Mouse (Mus musculus): ENCODE measurements around the gene Adam15. TPM values are rescaled to one million over a fixed set of nuclear protein-coding genes. Genes with fewer than 3 reads are reported as not detected.

Gene Adam15
- polyA plus RNA-seq, 1 experiment from 2014 or later: 13.4 TPM

DNA sequence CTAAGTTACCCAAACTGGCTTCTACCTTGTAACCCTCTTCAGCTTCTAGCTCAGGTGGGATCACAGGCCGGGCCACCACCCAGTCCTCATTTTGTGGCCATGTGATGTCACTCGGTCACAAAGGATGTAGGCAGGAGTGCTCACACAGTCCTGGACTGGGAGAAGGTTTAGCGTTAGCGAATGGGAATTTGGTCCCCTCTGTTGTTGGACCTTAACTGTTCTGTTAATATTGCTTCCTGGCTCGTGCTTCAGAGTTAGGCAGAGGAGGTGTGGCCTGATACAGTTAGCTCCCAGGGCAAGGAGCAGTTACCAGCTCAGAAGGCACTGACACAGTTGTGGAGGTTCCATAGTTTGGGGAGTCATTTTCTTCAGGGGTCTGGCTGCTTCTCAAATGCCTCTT, 55.6 kb downstream of the Adam15 start:
- Histone ChIP-seq H3K36me3 (ENCODE audit: control insufficient read depth, insufficient read depth, low read length) (no peaks in the 10 kb centered on the region), H3K27me3 (replicated peaks; ENCODE audit: control insufficient read depth, insufficient read depth, low read length) (no peaks in the 10 kb centered on the region), H3K9me3 (replicated peaks; ENCODE audit: control insufficient read depth, low read length) (no peaks in the 10 kb centered on the region), H3K4me2 (ENCODE audit: low read length) (no peak overlapping the region), H3K4me3 (ENCODE audit: low read depth, low read length) (no peak overlapping the region), H3K4me1 (ENCODE audit: control insufficient read depth, insufficient read depth, low read length) (no peaks in the 10 kb centered on the region), H3K27ac (ENCODE audit: low read depth, low read length) (no peak overlapping the region), H3K9ac (ENCODE audit: low read length) (no peak overlapping the region)
- no peak for ATAC-seq
- 82% methylated on average over 5 of the region's 5 CpGs for whole genome bisulfite sequencing
- DNase-seq (ENCODE audit: low spot score): no peak

DNA sequence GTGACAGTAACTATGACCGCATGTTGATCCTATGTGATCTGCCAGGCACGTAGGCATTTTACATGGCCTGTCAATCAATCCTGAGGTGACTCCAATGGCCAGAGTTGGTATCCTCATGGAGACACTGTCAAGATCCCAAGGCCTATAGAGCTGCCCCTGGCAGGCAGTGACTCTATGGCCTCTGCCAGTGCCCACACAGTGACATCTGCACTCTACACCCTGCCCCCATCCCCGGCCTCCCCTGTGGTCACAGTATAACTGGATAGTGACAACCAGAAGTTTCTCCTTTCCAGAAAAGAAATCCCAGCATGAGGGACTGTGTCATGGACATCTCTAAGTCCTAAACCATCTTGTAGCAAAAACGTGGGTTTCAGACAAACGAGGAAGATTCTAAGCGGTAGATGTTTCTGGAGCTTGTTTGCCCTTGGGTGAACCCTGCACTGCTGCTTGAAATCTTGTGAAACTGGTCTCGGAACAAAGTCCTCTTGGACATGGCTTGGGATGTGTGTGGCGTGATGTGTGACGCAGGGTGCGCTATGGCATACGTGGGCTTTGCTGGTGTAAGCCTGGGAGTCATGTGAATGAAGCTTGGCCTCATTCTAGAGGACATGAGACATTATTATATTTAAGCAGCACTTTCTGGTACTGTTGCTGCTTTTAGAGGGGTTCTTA, 56.4 kb downstream of the Adam15 start:
- Histone ChIP-seq H3K27ac (ENCODE audit: low read depth, low read length) (no peak overlapping the region), H3K9ac (ENCODE audit: low read length) (no peak overlapping the region), H3K4me2 (ENCODE audit: low read length) (no peak overlapping the region), H3K4me3 (ENCODE audit: low read depth, low read length) (no peak overlapping the region), H3K36me3 (ENCODE audit: control insufficient read depth, insufficient read depth, low read length) (no peaks in the 10 kb centered on the region), H3K9me3 (replicated peaks; ENCODE audit: control insufficient read depth, low read length) (no peaks in the 10 kb centered on the region), H3K27me3 (replicated peaks; ENCODE audit: control insufficient read depth, insufficient read depth, low read length) (no peaks in the 10 kb centered on the region), H3K4me1 (ENCODE audit: control insufficient read depth, insufficient read depth, low read length) (no peaks in the 10 kb centered on the region)
- 93% methylated on average over 11 of the region's 11 CpGs for WGBS
- no peak for DNase-seq (ENCODE audit: low spot score)
- ATAC-seq: no peak

DNA sequence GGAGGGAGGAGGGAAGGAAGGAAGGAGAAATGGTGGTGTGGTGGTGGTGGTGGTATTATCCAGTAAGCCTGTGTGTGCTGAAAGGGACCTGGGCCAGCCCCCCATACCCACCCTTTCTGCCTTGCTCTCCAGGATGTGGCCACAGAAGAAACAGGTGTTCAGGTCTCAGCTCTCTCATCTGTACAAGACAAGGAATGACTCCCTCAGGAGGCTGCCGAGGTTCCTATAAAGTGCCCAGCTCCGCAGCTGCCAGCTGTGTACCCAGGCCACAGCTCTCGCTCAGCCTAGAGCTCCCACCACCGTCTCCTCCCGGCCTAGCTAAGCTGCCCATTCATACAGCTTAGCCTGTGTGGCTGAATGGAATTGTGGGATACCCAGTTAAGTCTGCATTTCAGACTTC, 57.5 kb downstream of the Adam15 start:
- Histone ChIP-seq H3K27me3 (replicated peaks; ENCODE audit: control insufficient read depth, insufficient read depth, low read length) (no peaks in the 10 kb centered on the region), H3K4me2 (ENCODE audit: low read length) (no peak overlapping the region), H3K36me3 (ENCODE audit: control insufficient read depth, insufficient read depth, low read length) (no peaks in the 10 kb centered on the region), H3K9me3 (replicated peaks; ENCODE audit: control insufficient read depth, low read length) (no peaks in the 10 kb centered on the region), H3K4me1 (ENCODE audit: control insufficient read depth, insufficient read depth, low read length) (no peaks in the 10 kb centered on the region), H3K27ac (ENCODE audit: low read depth, low read length) (no peak overlapping the region), H3K4me3 (ENCODE audit: low read depth, low read length) (no peak overlapping the region), H3K9ac (ENCODE audit: low read length) (no peak overlapping the region)
- DNase-seq (ENCODE audit: low spot score): no peak
- 63% methylated on average over 5 of the region's 5 CpGs for WGBS
- ATAC-seq: no peak

DNA sequence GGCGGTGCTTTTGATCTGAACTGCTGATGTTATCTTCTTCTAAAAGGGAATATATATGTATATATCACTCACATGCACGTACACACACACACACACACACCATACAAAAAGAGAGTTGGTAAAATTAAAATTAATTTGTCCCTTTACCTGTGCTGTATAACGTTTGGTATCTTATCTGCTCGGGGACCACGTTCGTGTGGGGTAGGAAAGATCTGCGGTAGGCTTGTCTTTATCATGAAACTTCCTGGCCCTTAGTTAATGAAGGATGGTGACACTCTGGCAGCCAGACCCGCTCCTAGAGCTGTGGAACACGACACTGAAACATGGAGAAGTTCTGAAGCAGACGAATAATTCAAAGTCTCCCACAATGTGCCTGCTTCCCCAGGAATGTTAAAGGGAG, 57.9 kb downstream of the Adam15 start:
- 84% methylated on average over 10 of the region's 10 CpGs for WGBS
- Histone ChIP-seq H3K27me3 (replicated peaks; ENCODE audit: control insufficient read depth, insufficient read depth, low read length) (no peaks in the 10 kb centered on the region), H3K4me3 (ENCODE audit: low read depth, low read length) (no peak overlapping the region), H3K9me3 (replicated peaks; ENCODE audit: control insufficient read depth, low read length) (no peaks in the 10 kb centered on the region), H3K36me3 (ENCODE audit: control insufficient read depth, insufficient read depth, low read length) (no peaks in the 10 kb centered on the region), H3K4me1 (ENCODE audit: control insufficient read depth, insufficient read depth, low read length) (no peaks in the 10 kb centered on the region), H3K4me2 (ENCODE audit: low read length) (no peak overlapping the region), H3K27ac (ENCODE audit: low read depth, low read length) (no peak overlapping the region), H3K9ac (ENCODE audit: low read length) (no peak overlapping the region)
- no peak for DNase-seq (ENCODE audit: low spot score)
- no peak for ATAC-seq

Other genes starting within 250 kb of the Adam15 start
- gene Gm43738, start 248.9 kb downstream of the Adam15 start, polyA plus RNA-seq (2014; fragmentation: Nextera tagmentation; extraction: Ambion mirVana): not detected in 2 replicates
- gene Fdps, start 248.0 kb downstream of the Adam15 start, polyA plus RNA-seq (2014; fragmentation: Nextera tagmentation; extraction: Ambion mirVana): 337 and 389 TPM in 2 replicates
- gene Pklr, start 213.9 kb downstream of the Adam15 start, polyA plus RNA-seq (2014; fragmentation: Nextera tagmentation; extraction: Ambion mirVana): 0.06 TPM in 1 of 2 replicates, not detected in the other
- 9.4 and 13.0 TPM in 2 replicates for gene Hcn3, start 189.8 kb downstream of the Adam15 start, polyA plus RNA-seq (2014; fragmentation: Nextera tagmentation; extraction: Ambion mirVana)
- 17.0 and 17.9 TPM in 2 replicates for gene Clk2, start 185.2 kb downstream of the Adam15 start, polyA plus RNA-seq (2014; fragmentation: Nextera tagmentation; extraction: Ambion mirVana)
- gene Scamp3, start 172.5 kb downstream of the Adam15 start, polyA plus RNA-seq (2014; fragmentation: Nextera tagmentation; extraction: Ambion mirVana): 90.5 and 104 TPM in 2 replicates
- gene Fam189b, start 166.9 kb downstream of the Adam15 start, polyA plus RNA-seq (2014; fragmentation: Nextera tagmentation; extraction: Ambion mirVana): 14.7 and 21.7 TPM in 2 replicates
- 45.6 and 47.9 TPM in 2 replicates for gene Gba, start 147.1 kb downstream of the Adam15 start, polyA plus RNA-seq (2014; fragmentation: Nextera tagmentation; extraction: Ambion mirVana)
- 49.9 and 57.2 TPM in 2 replicates for gene Thbs3, start 134.8 kb downstream of the Adam15 start, polyA plus RNA-seq (2014; fragmentation: Nextera tagmentation; extraction: Ambion mirVana)
- 156 and 182 TPM in 2 replicates for gene Mtx1, start 122.9 kb downstream of the Adam15 start, polyA plus RNA-seq (2014; fragmentation: Nextera tagmentation; extraction: Ambion mirVana)
- 1.2 and 1.9 TPM in 2 replicates for gene Muc1, start 120.9 kb downstream of the Adam15 start, polyA plus RNA-seq (2014; fragmentation: Nextera tagmentation; extraction: Ambion mirVana)
- 197 and 234 TPM in 2 replicates for gene Krtcap2, start 104.0 kb downstream of the Adam15 start, polyA plus RNA-seq (2014; fragmentation: Nextera tagmentation; extraction: Ambion mirVana)
- 34.0 and 50.3 TPM in 2 replicates for gene Trim46, start 103.7 kb downstream of the Adam15 start, polyA plus RNA-seq (2014; fragmentation: Nextera tagmentation; extraction: Ambion mirVana)
- gene Dpm3, start 90.6 kb downstream of the Adam15 start, polyA plus RNA-seq (2014; fragmentation: Nextera tagmentation; extraction: Ambion mirVana): 91.5 and 112 TPM in 2 replicates
- gene Slc50a1, start 79.4 kb downstream of the Adam15 start, polyA plus RNA-seq (2014; fragmentation: Nextera tagmentation; extraction: Ambion mirVana): 32.4 and 38.4 TPM in 2 replicates
- 10.5 and 11.6 TPM in 2 replicates for gene Efna1, start 68.9 kb downstream of the Adam15 start, polyA plus RNA-seq (2014; fragmentation: Nextera tagmentation; extraction: Ambion mirVana)
- gene Efna3, start 27.0 kb downstream of the Adam15 start, polyA plus RNA-seq (2014; fragmentation: Nextera tagmentation; extraction: Ambion mirVana): 30.1 and 42.0 TPM in 2 replicates
- 12.3 and 14.6 TPM in 2 replicates for gene Efna4, start 12.0 kb downstream of the Adam15 start, polyA plus RNA-seq (2014; fragmentation: Nextera tagmentation; extraction: Ambion mirVana)
- 0.08 and 0.15 TPM in 2 replicates for gene Dcst2, start 12.0 kb upstream of the Adam15 start, polyA plus RNA-seq (2014; fragmentation: Nextera tagmentation; extraction: Ambion mirVana)
- gene Dcst1, start 15.3 kb upstream of the Adam15 start, polyA plus RNA-seq (2014; fragmentation: Nextera tagmentation; extraction: Ambion mirVana): 0.78 and 0.83 TPM in 2 replicates
- 0.28 and 0.41 TPM in 2 replicates for gene Zbtb7b, start 44.8 kb upstream of the Adam15 start, polyA plus RNA-seq (2014; fragmentation: Nextera tagmentation; extraction: Ambion mirVana)
- gene Lenep, start 52.8 kb upstream of the Adam15 start, polyA plus RNA-seq (2014; fragmentation: Nextera tagmentation; extraction: Ambion mirVana): not detected in 2 replicates
- 34.9 and 41.0 TPM in 2 replicates for gene Flad1, start 61.9 kb upstream of the Adam15 start, polyA plus RNA-seq (2014; fragmentation: Nextera tagmentation; extraction: Ambion mirVana)
- gene Cks1b, start 68.4 kb upstream of the Adam15 start, polyA plus RNA-seq (2014; fragmentation: Nextera tagmentation; extraction: Ambion mirVana): 200 and 269 TPM in 2 replicates
- 9.9 and 11.8 TPM in 2 replicates for gene Shc1, start 68.4 kb upstream of the Adam15 start, polyA plus RNA-seq (2014; fragmentation: Nextera tagmentation; extraction: Ambion mirVana)
- gene Pygo2, start 80.2 kb upstream of the Adam15 start, polyA plus RNA-seq (2014; fragmentation: Nextera tagmentation; extraction: Ambion mirVana): 35.2 and 41.1 TPM in 2 replicates
- 7.7 and 8.3 TPM in 2 replicates for gene Pbxip1, start 86.7 kb upstream of the Adam15 start, polyA plus RNA-seq (2014; fragmentation: Nextera tagmentation; extraction: Ambion mirVana)
- gene Pmvk, start 104.5 kb upstream of the Adam15 start, polyA plus RNA-seq (2014; fragmentation: Nextera tagmentation; extraction: Ambion mirVana): 84.4 and 90.2 TPM in 2 replicates
- gene Kcnn3, start 170.2 kb upstream of the Adam15 start, polyA plus RNA-seq (2014; fragmentation: Nextera tagmentation; extraction: Ambion mirVana): 4.8 and 6.1 TPM in 2 replicates

All from forebrain, embryonic 14.5 days (tissue).